Mouse (Mus musculus) B cell, adult 2 months (primary cell): ENCODE measurements around the gene Gfpt1.
A peak's percentile ranks its signal among the peaks of the same experiment; 100 is the strongest.
"Not testable (repeated sequence)": the region's sequence is repeated elsewhere in the genome, so short reads cannot be mapped to it uniquely, and the experiment has no call there.

ENCODE experiments used
- DNase-seq, 2 experiments: peaks; one replicate each; pipeline ENCODE4 v3.0.0; 2022

Gene Gfpt1

GRCm38 (mm10) chr6:87043131-87043516 is 478 bp downstream of the Gfpt1 start:
- DNase-seq, result no peak

GRCm38 (mm10) chr6:87044895-87045294 is 2.2 kb downstream of the Gfpt1 start:
- no peak for DNase-seq

GRCm38 (mm10) chr6:87045507-87045906 is 2.9 kb downstream of the Gfpt1 start:
- DNase-seq, result no peak

GRCm38 (mm10) chr6:87048712-87049111 is 6.1 kb downstream of the Gfpt1 start:
- not testable (repeated sequence) for DNase-seq

- no peak for DNase-seq
Measured at GRCm38 (mm10) chr6:87051886-87052425, 9.3 kb downstream of the Gfpt1 start.

- DNase-seq, result no peak
Measured at GRCm38 (mm10) chr6:87054193-87054592, 11.5 kb downstream of the Gfpt1 start.

- no peak for DNase-seq
Measured at GRCm38 (mm10) chr6:87059754-87060153, 17.1 kb downstream of the Gfpt1 start.

- no peak for DNase-seq
Measured at GRCm38 (mm10) chr6:87063586-87063985, 20.9 kb downstream of the Gfpt1 start.

- DNase-seq, result no peak
Measured at GRCm38 (mm10) chr6:87068209-87068608, 25.6 kb downstream of the Gfpt1 start.

GRCm38 (mm10) chr6:87069195-87069900 is 26.7 kb downstream of the Gfpt1 start:
- DNase-seq, result no peak

- DNase-seq, result no peak
Measured at GRCm38 (mm10) chr6:87070641-87071040, 28.0 kb downstream of the Gfpt1 start.

- DNase-seq, result no peak
Measured at GRCm38 (mm10) chr6:87072759-87073158, 30.1 kb downstream of the Gfpt1 start.

GRCm38 (mm10) chr6:87075092-87075685 is 32.5 kb downstream of the Gfpt1 start:
- peak; percentile 49 to 56 for DNase-seq

- DNase-seq, result no peak
Measured at GRCm38 (mm10) chr6:87079457-87079856, 36.8 kb downstream of the Gfpt1 start.

GRCm38 (mm10) chr6:87085026-87085425 is 42.4 kb downstream of the Gfpt1 start:
- DNase-seq, result no peak

- no peak for DNase-seq
Measured at GRCm38 (mm10) chr6:87088356-87088755, 45.7 kb downstream of the Gfpt1 start.

- no peak for DNase-seq
Measured at GRCm38 (mm10) chr6:87090877-87091276, 48.2 kb downstream of the Gfpt1 start.

GRCm38 (mm10) chr6:87092476-87092875 is 49.8 kb downstream of the Gfpt1 start:
- no peak for DNase-seq

- not testable (repeated sequence) for DNase-seq
Measured at GRCm38 (mm10) chr6:87093631-87094030, 51.0 kb downstream of the Gfpt1 start.

- DNase-seq, result no peak
Measured at GRCm38 (mm10) chr6:87099261-87099660, 56.6 kb downstream of the Gfpt1 start.

GRCm38 (mm10) chr6:87099671-87100296 is 57.1 kb downstream of the Gfpt1 start:
- no peak for DNase-seq

- no peak for DNase-seq
Measured at GRCm38 (mm10) chr6:87100297-87101020, 57.8 kb downstream of the Gfpt1 start.

- peak; percentile 95 for DNase-seq
Measured at GRCm38 (mm10) chr6:87101281-87101954, 58.8 kb downstream of the Gfpt1 start.
